Mouse (Mus musculus) lung, adult 10 weeks (tissue): ENCODE data around the gene Gm10999. TPM values are rescaled to one million over a fixed set of nuclear protein-coding genes. Genes with fewer than 3 reads are reported as not detected.

Experiments
- polyA plus RNA-seq: library from polyadenylated mRNA; stranded (reverse); fragments of 350-450 nt; fragmentation: Illumina TruSeq; extraction: RNeasy Lipid Tissue Mini Kit (QIAGEN cat#74804); gene quantifications from one replicate; pipeline ENCODE4 v1.2.3, GENCODE M21; 2014; ENCODE audit warnings: low read depth, low replicate concordance; ENCODE audit not compliant: insufficient read depth

Gene Gm10999
- polyA plus RNA-seq = not detected

DNA sequence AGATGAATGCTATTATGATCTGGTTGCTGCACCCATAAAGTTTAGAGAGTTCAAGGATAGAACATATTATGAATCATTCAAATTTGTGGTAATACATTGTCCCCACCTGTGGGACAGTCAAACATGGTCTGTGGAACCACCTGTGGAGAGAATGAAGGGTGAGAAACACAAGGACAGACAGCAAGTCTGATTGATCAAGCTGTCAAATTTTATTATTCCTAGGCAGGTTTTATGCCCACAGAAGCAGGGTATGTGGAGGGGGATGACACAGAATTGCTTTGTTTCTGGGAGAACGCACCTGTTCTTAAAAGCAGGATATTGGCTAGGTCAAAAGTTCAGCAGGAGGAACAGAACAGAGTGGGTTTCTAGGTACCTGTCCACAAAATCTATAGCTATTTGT, at the start of gene Gm10999:
Gm10999 (minus strand) TSS at position 101 of the 400 bp plus-strand sequence.

Other genes starting within 250 kb of the Gm10999 start
- gene Ccdc7a, start 66.1 kb downstream of the Gm10999 start, polyA plus RNA-seq = not detected
- not detected for gene Ccdc7b, start 64.5 kb downstream of the Gm10999 start, polyA plus RNA-seq
- 15.6 TPM for gene 2610044O15Rik8, start 102.7 kb upstream of the Gm10999 start, polyA plus RNA-seq